Mouse (Mus musculus): ENCODE results near the gene Mgat4d. TPM values are rescaled to one million over a fixed set of nuclear protein-coding genes. Genes with fewer than 3 reads are reported as not detected.
A peak's percentile ranks its signal among the peaks of the same experiment; 100 is the strongest.

Mgat4d gene
- polyA plus RNA-seq, 1 experiment: not detected

DNA sequence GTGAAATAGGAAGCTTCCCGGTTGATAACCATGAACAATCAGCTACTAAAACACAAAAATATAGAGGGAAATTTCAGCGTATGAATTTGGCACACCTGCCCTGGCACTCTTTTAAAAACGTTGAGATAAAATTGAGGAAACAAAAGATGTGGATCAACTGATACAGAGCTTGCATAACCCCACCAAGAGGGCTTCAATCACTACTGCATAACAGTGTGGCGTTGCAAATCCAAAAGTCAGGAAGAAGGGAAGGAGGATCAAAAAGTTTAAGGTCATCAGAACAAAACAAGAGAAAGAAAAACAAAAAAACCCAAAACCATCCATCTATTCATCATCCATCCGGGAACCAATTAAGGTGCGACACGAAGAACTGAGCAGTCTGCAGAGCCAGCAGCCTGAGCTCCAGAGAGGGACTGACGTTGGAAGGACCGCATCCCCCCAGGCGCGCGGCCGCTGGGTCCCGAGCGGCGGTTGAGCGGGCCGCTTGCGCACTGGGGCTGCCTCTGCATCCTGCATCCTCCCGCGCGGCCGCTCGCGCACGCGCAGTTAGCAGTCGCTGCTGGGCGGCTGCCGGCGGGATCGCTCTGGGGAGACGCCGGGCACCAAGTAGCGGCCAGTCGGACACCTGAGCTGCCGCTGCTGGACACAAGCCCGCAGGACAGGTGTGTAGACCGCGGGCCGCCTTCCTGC is 41.2 kb downstream of the Mgat4d start, which contains the start of gene Clgn:
Clgn (plus strand) TSS at position 552 of the 690 bp plus-strand sequence.
- peak; percentile 4 for DNase-seq
- H3K4me1 ChIP-seq (ENCODE audit: control insufficient read depth, insufficient read depth, low read length): no peaks in the 10 kb centered on the region
- 4% methylated on average over 41 of the region's 41 CpGs for WGBS
- no peak within 1 kb of the TSS for H3K4me3 ChIP-seq (replicated peaks; ENCODE audit: extremely low read depth, low read depth, low read length)
- no peak for TF ChIP-seq POLR2A (IDR thresholded peaks at IDR 0.05; ENCODE audit: borderline replicate concordance, extremely low read depth, low read depth, low read length)
- no peak for TF ChIP-seq CTCF (IDR thresholded peaks at IDR 0.05; ENCODE audit: insufficient read depth, low read length)

DNA sequence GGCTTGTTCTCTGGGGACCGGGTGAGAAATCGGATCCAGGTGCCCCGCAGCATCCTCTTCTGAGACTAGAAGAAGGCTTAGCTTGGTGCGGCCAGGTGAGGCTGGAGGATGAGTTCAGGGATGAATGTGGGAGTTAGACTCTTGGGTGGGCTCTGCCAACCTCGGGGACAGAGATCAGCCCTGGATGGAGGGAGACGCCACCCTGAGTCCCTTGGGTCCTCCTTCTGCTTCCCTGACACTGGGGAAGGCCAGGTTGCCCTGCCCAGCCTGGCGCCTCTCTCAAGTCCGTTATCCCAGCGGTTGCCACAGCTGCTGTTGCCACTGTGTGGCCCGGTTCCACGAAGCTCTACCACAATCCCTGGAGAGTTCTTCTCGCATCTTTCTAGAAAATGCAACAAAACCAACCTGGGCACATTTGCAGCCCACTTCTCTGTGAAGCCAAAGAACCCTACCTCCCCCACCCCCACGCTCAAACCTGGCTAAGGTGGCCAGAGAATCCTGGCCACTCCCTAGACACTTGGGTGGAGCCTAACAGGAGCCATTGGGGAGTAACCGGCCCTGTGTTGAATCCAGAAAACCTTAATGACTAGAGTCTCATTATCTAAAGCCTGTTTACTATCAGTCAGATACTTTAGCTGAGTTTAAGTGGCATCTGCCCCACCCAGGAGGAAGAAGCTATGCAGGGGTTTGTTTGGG is 41.9 kb downstream of the Mgat4d start:
- no peaks in the 10 kb centered on the region for H3K4me1 ChIP-seq (ENCODE audit: control insufficient read depth, insufficient read depth, low read length)
- H3K4me3 ChIP-seq (replicated peaks; ENCODE audit: extremely low read depth, low read depth, low read length): no peak overlapping the region
- WGBS: 7% methylated on average over 13 of the region's 14 CpGs
- DNase-seq: no peak
- TF ChIP-seq POLR2A (IDR thresholded peaks at IDR 0.05; ENCODE audit: borderline replicate concordance, extremely low read depth, low read depth, low read length): no peak
- no peak for TF ChIP-seq CTCF (IDR thresholded peaks at IDR 0.05; ENCODE audit: insufficient read depth, low read length)

DNA sequence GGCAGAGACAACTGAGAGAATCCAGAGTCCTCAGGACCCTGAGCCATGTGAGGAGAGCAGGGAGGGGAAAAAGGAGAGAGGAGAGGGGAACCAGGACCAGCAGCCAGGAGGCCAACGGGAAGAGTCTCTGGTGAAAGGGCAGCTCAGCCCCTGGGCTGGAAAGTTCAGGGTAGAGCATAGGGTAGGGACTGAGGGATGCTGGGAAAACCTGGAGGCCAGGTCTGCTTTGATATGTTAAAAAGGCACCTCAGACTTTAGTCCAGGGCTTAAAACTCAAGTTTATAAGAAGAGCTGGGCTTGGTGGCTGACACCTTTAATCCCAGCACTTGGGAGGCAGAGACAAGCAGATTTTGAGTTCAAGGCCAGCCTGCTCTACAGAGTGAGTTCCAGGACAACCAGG is 44.2 kb downstream of the Mgat4d start:
- TF ChIP-seq CTCF (IDR thresholded peaks at IDR 0.05; ENCODE audit: insufficient read depth, low read length) (no peak), POLR2A (IDR thresholded peaks at IDR 0.05; ENCODE audit: borderline replicate concordance, extremely low read depth, low read depth, low read length) (no peak)
- Histone ChIP-seq H3K4me1 (ENCODE audit: control insufficient read depth, insufficient read depth, low read length) (no peaks in the 10 kb centered on the region), H3K4me3 (replicated peaks; ENCODE audit: extremely low read depth, low read depth, low read length) (no peak overlapping the region)
- no peak for DNase-seq
- WGBS: 36% methylated on average over 1 of the region's 1 CpGs

DNA sequence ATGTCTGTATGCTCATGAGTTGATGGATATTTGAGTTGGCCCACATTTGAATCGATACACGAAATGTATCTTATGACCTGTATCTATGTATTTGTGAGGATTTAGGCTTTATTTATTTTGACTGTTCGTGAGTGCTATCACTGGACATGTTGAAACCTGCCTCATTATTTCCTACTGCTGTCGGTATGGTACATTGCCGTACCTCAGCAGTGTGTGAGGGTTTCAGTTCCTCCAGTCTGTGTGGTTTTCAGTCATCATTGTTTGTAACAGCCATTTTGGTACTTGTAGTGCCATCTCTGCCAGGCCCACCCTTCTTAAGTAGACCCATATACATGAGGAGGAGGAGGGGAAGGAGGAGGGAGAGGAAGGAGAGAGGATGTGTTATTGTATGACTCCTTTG is 46.1 kb downstream of the Mgat4d start:
- 86% methylated on average over 5 of the region's 5 CpGs for WGBS
- TF ChIP-seq POLR2A (IDR thresholded peaks at IDR 0.05; ENCODE audit: borderline replicate concordance, extremely low read depth, low read depth, low read length) (no peak), CTCF (IDR thresholded peaks at IDR 0.05; ENCODE audit: insufficient read depth, low read length) (no peak)
- no peaks in the 10 kb centered on the region for H3K4me1 ChIP-seq (ENCODE audit: control insufficient read depth, insufficient read depth, low read length)

DNA sequence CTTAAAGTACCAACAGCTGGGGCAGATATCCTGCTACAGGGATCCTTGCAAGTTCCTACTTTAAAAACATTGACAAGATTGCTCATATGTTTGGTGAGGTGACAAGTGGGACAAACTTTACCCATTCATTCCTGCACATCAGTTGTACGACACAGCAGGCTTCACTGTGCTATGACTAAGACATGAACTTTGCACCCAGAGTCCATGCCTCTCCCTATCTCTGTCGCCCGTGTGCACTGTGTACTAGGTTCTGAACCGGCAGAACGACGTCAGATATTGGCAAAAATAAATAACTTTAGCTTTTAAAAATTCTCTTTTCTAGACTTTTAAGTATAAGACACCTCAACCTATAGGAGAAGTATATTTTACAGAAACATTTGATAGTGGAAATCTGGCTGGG is 48.4 kb downstream of the Mgat4d start:
- no peak overlapping the region for H3K4me3 ChIP-seq (replicated peaks; ENCODE audit: extremely low read depth, low read depth, low read length)
- TF ChIP-seq CTCF (IDR thresholded peaks at IDR 0.05; ENCODE audit: insufficient read depth, low read length) (no peak), POLR2A (IDR thresholded peaks at IDR 0.05; ENCODE audit: borderline replicate concordance, extremely low read depth, low read depth, low read length) (no peak)
- no peaks in the 10 kb centered on the region for H3K4me1 ChIP-seq (ENCODE audit: control insufficient read depth, insufficient read depth, low read length)
- whole genome bisulfite sequencing: 81% methylated on average over 6 of the region's 6 CpGs
- DNase-seq: no peak

More for the DNA sequence above, 46.1 kb downstream of the Mgat4d start:
- DNase-seq: no peak
- H3K4me3 ChIP-seq (replicated peaks; ENCODE audit: extremely low read depth, low read depth, low read length): no peak overlapping the region

DNA sequence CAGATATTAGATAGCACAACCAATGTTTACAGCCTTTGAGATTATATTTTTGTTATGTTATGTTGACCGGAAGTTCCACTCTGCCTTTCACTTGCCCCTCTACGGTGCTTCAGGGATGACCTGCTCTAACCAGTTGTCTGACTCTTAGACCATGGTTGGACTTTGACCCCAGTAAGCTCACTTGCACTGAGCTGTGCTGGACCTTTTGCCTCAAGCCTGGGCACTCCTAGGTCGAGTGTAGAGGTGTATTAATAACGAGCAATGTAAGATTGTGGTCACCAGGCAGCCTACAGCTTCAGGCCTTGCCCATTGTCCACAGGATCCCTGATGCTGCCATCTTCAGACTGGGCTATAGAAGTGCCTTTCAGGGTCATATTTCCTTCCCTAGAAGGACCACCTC is 49.5 kb downstream of the Mgat4d start:
- no peak for TF ChIP-seq CTCF (IDR thresholded peaks at IDR 0.05; ENCODE audit: insufficient read depth, low read length)
- no peak for TF ChIP-seq POLR2A (IDR thresholded peaks at IDR 0.05; ENCODE audit: borderline replicate concordance, extremely low read depth, low read depth, low read length)
- Histone ChIP-seq H3K4me3 (replicated peaks; ENCODE audit: extremely low read depth, low read depth, low read length) (no peak overlapping the region), H3K4me1 (ENCODE audit: control insufficient read depth, insufficient read depth, low read length) (no peaks in the 10 kb centered on the region)
- 68% methylated on average over 4 of the region's 4 CpGs for WGBS
- no peak for DNase-seq

DNA sequence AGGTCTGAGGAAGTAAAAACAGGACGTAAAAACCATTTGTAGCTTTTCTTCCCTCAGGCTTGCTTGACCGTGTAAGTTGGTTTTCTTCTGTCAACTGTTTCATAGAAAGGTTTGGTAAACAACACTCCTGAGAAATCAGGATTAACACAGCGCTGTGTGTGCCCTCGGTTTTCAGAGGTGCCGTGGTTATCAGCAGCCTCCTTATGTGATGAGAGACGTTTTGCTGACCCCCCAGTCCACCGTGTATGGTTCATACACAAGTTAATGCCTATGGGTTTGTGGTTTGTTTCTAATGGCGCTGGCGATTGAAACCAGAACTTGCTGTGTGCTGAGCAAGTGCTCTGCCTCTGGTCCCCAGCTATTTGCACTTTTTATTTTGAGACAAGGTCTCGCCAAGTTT is 57.3 kb downstream of the Mgat4d start:
- 46% methylated on average over 10 of the region's 10 CpGs for WGBS
- TF ChIP-seq CTCF (IDR thresholded peaks at IDR 0.05; ENCODE audit: insufficient read depth, low read length) (no peak), POLR2A (IDR thresholded peaks at IDR 0.05; ENCODE audit: borderline replicate concordance, extremely low read depth, low read depth, low read length) (no peak)
- Histone ChIP-seq H3K4me3 (replicated peaks; ENCODE audit: extremely low read depth, low read depth, low read length) (no peak overlapping the region), H3K4me1 (ENCODE audit: control insufficient read depth, insufficient read depth, low read length) (no peaks in the 10 kb centered on the region)
- DNase-seq: no peak

DNA sequence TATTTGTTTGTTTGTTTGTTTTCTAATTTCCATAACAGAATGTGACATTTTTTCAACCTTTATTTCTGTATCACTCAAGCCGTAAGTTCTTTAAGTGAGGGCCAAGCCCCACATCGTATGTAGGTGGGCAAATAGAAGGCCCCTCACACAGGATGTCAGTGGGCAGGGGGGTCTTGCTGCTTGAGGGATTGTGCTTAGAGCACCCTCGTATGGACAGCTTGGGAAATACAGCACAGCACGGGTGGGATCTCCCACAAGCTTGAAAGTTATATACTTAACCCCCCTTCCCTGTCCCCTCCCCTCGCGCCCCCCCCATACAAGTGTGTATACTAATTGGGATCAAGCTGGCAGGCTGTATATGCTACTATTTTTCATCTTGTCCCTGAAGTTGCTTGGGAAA is 58.6 kb downstream of the Mgat4d start:
- no peak for DNase-seq
- Histone ChIP-seq H3K4me3 (replicated peaks; ENCODE audit: extremely low read depth, low read depth, low read length) (no peak overlapping the region), H3K4me1 (ENCODE audit: control insufficient read depth, insufficient read depth, low read length) (no peaks in the 10 kb centered on the region)
- 48% methylated on average over 6 of the region's 6 CpGs for WGBS
- TF ChIP-seq CTCF (IDR thresholded peaks at IDR 0.05; ENCODE audit: insufficient read depth, low read length) (no peak), POLR2A (IDR thresholded peaks at IDR 0.05; ENCODE audit: borderline replicate concordance, extremely low read depth, low read depth, low read length) (no peak)

DNA sequence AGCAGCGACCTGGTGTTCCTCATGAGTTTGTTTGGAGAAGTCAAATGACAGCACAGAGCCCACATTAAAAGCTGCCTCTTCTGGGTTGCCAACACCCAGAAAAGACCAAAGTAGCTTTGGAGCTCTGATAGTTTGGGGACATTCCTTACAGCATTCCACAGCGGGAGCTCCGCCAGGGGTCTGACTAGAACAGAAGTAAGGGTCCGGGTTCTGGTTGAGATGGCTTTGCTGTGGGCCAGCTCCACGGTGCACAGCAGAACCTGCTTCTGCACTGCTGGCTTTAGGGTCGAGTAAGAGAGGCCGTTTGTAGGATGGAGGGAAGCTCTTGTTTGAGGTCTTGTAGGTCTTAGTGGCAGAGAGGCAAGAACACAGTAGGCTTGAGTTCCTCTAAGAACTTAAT is 60.2 kb downstream of the Mgat4d start:
- TF ChIP-seq CTCF (IDR thresholded peaks at IDR 0.05; ENCODE audit: insufficient read depth, low read length) (no peak), POLR2A (IDR thresholded peaks at IDR 0.05; ENCODE audit: borderline replicate concordance, extremely low read depth, low read depth, low read length) (no peak)
- no peak for DNase-seq
- Histone ChIP-seq H3K4me3 (replicated peaks; ENCODE audit: extremely low read depth, low read depth, low read length) (no peak overlapping the region), H3K4me1 (ENCODE audit: control insufficient read depth, insufficient read depth, low read length) (no peaks in the 10 kb centered on the region)
- 76% methylated on average over 7 of the region's 7 CpGs for WGBS

DNA sequence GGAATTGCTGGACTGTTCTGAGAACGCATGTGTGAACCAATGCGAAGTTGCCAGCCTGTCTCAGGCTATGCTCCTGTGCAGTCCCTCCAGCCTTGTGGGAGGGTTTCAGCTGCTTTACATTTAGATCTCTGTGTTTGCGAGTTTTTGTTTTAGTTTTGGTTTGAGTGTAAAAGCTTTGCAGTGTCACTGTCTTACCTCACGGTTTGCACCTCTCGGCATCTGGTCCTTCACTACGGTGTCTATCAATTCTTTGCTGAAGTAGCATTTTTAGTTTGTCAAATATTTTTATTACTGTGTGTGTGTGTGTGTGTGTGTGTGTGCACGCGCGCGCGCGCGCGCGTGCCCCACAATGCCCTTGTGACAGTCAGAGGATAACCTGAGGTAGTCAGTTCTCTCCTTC is 68.6 kb downstream of the Mgat4d start:
- TF ChIP-seq CTCF (IDR thresholded peaks at IDR 0.05; ENCODE audit: insufficient read depth, low read length): no peak
- TF ChIP-seq POLR2A (IDR thresholded peaks at IDR 0.05; ENCODE audit: borderline replicate concordance, extremely low read depth, low read depth, low read length): no peak
- no peak overlapping the region for H3K4me3 ChIP-seq (replicated peaks; ENCODE audit: extremely low read depth, low read depth, low read length)
- no peak for DNase-seq

More for the DNA sequence above, 68.6 kb downstream of the Mgat4d start:
- WGBS: 96% methylated on average over 15 of the region's 15 CpGs
- H3K4me1 ChIP-seq (ENCODE audit: control insufficient read depth, insufficient read depth, low read length): no peaks in the 10 kb centered on the region

Measured in lung, adult 2 months (tissue).